Mouse (Mus musculus) CH12.LX (cell line): ENCODE results near the gene Aldob. TPM values are rescaled to one million over a fixed set of nuclear protein-coding genes. Genes with fewer than 3 reads are reported as not detected.

Experiments used
- DNase-seq: peaks from one replicate; pipeline ENCODE4 v3.0.0-alpha.2; 2013; ENCODE audit errors: extremely low read depth
- H3K27ac ChIP-seq: 2 replicates; pipeline ENCODE4 v1.5.1; 2012; ENCODE audit warnings: low read depth, mild to moderate bottlenecking, control low read depth, moderate library complexity; ENCODE audit not compliant: insufficient read depth
- H3K27me3 ChIP-seq: replicated peaks from 2 replicates; pipeline ENCODE3; 2012; ENCODE audit warnings: inconsistent platforms
- H3K36me3 ChIP-seq, 2 experiments: replicated peaks in 1 of 2; 2 replicates each; pipeline versions ENCODE3 to v1.6.1; 2012; ENCODE audit warnings: inconsistent platforms in 1 of 2, low read length in 1 of 2, mild to moderate bottlenecking in 1 of 2, mixed read lengths in 1 of 2, moderate library complexity in 1 of 2; ENCODE audit not compliant: control insufficient read depth in 1 of 2, insufficient read depth in 1 of 2
- H3K4me1 ChIP-seq, 2 experiments: 2 replicates each; pipeline ENCODE4 v1.6.1; 2012; ENCODE audit warnings: inconsistent platforms in 1 of 2, moderate library complexity in 1 of 2; ENCODE audit not compliant: insufficient read depth in 2 of 2, control insufficient read depth in 1 of 2
- H3K4me2 ChIP-seq: 2 replicates; pipeline ENCODE4 v1.6.1; 2012; ENCODE audit warnings: low read depth, mild to moderate bottlenecking, control low read depth; ENCODE audit not compliant: poor library complexity, insufficient read depth, severe bottlenecking
- H3K4me3 ChIP-seq, 3 experiments: fragments of 150-350 bp in 1 of 3; sonication (generic) in 1 of 3; replicated peaks in 1 of 3; 2 replicates each; pipeline versions ENCODE3 to v1.5.1; 2011 to 2012; ENCODE audit warnings: low read depth in 2 of 3, low read length in 2 of 3, mild to moderate bottlenecking in 2 of 3, moderate library complexity in 2 of 3, control low read depth in 1 of 3, improper control_type of control experiment in 1 of 3, inconsistent platforms in 1 of 3, mixed read lengths in 1 of 3; ENCODE audit not compliant: poor library complexity in 1 of 3
- H3K79me2 ChIP-seq: replicated peaks from 2 replicates; pipeline ENCODE4 v1.6.1; 2012; ENCODE audit warnings: mild to moderate bottlenecking, moderate library complexity; ENCODE audit not compliant: control insufficient read depth, poor library complexity, insufficient read depth, severe bottlenecking; ENCODE audit errors: extremely low read depth
- H3K9ac ChIP-seq: 2 replicates; pipeline ENCODE4 v1.6.1; 2012; ENCODE audit warnings: low read depth, mild to moderate bottlenecking, control low read depth, moderate library complexity; ENCODE audit not compliant: insufficient read depth
- H3K9me3 ChIP-seq: replicated peaks from 2 replicates; pipeline ENCODE3; 2012; ENCODE audit warnings: low read length, inconsistent platforms, mixed read lengths
- BHLHE40 ChIP-seq: IDR thresholded peaks from 2 replicates; pipeline ENCODE4 v1.6.1; 2011; ENCODE audit warnings: mild to moderate bottlenecking, low read depth, low read length, improper control_type of control experiment
- CHD1 ChIP-seq: IDR thresholded peaks from 2 replicates; pipeline ENCODE4 v1.6.1; 2012; ENCODE audit warnings: low read depth, low read length, improper control_type of control experiment, inconsistent platforms
- CHD2 ChIP-seq: IDR thresholded peaks from 2 replicates; pipeline ENCODE4 v1.6.1; 2011; ENCODE audit warnings: low read length, improper control_type of control experiment
- E2F4 ChIP-seq: IDR thresholded peaks from 2 replicates; pipeline ENCODE4 v1.6.1; 2011; ENCODE audit warnings: low read depth, low read length, improper control_type of control experiment; ENCODE audit not compliant: insufficient replicate concordance
- ELF1 ChIP-seq: IDR thresholded peaks from 2 replicates; pipeline ENCODE4 v1.6.1; 2014; ENCODE audit warnings: low read depth, mild to moderate bottlenecking, inconsistent platforms, low read length, improper control_type of control experiment
- EP300 ChIP-seq: IDR thresholded peaks from 2 replicates; pipeline ENCODE4 v1.6.1; 2011; ENCODE audit warnings: low read length, improper control_type of control experiment
- ETS1 ChIP-seq: conservative IDR thresholded peaks from 2 replicates; pipeline ENCODE4 v1.6.1; 2012; ENCODE audit warnings: low read depth, mild to moderate bottlenecking, inconsistent platforms, low read length, improper control_type of control experiment, moderate library complexity
- GABPA ChIP-seq: IDR thresholded peaks from 2 replicates; pipeline ENCODE4 v1.6.1; 2012; ENCODE audit warnings: low read depth, low read length, improper control_type of control experiment, inconsistent platforms; ENCODE audit not compliant: insufficient replicate concordance
- HCFC1 ChIP-seq: IDR thresholded peaks from 2 replicates; pipeline ENCODE4 v1.6.1; 2012; ENCODE audit warnings: low read depth, mild to moderate bottlenecking, inconsistent platforms, low read length, improper control_type of control experiment
- KAT2A ChIP-seq: IDR thresholded peaks from 2 replicates; pipeline ENCODE4 v1.6.1; 2012; ENCODE audit warnings: low read length, improper control_type of control experiment, inconsistent platforms; ENCODE audit not compliant: insufficient replicate concordance
- MAZ ChIP-seq: IDR thresholded peaks from 2 replicates; pipeline ENCODE4 v1.6.1; 2012; ENCODE audit warnings: low read depth, mild to moderate bottlenecking, inconsistent platforms, low read length, improper control_type of control experiment, moderate library complexity
- NELFE ChIP-seq: IDR thresholded peaks from 2 replicates; pipeline ENCODE4 v1.6.1; 2011; ENCODE audit warnings: low read depth, low read length, improper control_type of control experiment
- NRF1 ChIP-seq: IDR thresholded peaks from 2 replicates; pipeline ENCODE4 v1.6.1; 2014; ENCODE audit warnings: low read depth, mild to moderate bottlenecking, inconsistent platforms, low read length, improper control_type of control experiment, moderate library complexity
- POLR2AphosphoS2 ChIP-seq: IDR thresholded peaks from 2 replicates; pipeline ENCODE4 v1.6.1; 2011; ENCODE audit warnings: low read depth, low read length, improper control_type of control experiment
- RAD21 ChIP-seq: IDR thresholded peaks from 2 replicates; pipeline ENCODE4 v1.6.1; 2011; ENCODE audit warnings: low read depth, mild to moderate bottlenecking, low read length, improper control_type of control experiment, moderate library complexity
- SIN3A ChIP-seq: IDR thresholded peaks from 2 replicates; pipeline ENCODE4 v1.6.1; 2012; ENCODE audit warnings: low read length, improper control_type of control experiment, inconsistent platforms
- SMC3 ChIP-seq: IDR thresholded peaks from 2 replicates; pipeline ENCODE4 v1.6.1; 2011; ENCODE audit warnings: low read depth, low read length, improper control_type of control experiment
- TBP ChIP-seq: conservative IDR thresholded peaks from 2 replicates; pipeline ENCODE4 v1.6.1; 2011; ENCODE audit warnings: low read depth, low read length, improper control_type of control experiment
- UBTF ChIP-seq: IDR thresholded peaks from 2 replicates; pipeline ENCODE4 v1.6.1; 2012; ENCODE audit warnings: low read depth, mild to moderate bottlenecking, inconsistent platforms, low read length, improper control_type of control experiment, moderate library complexity
- USF1 ChIP-seq: IDR thresholded peaks from 2 replicates; pipeline ENCODE4 v1.6.1; 2014; ENCODE audit warnings: low read depth, mild to moderate bottlenecking, inconsistent platforms, low read length, improper control_type of control experiment
- USF2 ChIP-seq: conservative IDR thresholded peaks from 2 replicates; pipeline ENCODE4 v1.6.1; 2011; ENCODE audit warnings: low read depth, low read length, improper control_type of control experiment
- ZC3H11A ChIP-seq: IDR thresholded peaks from 2 replicates; pipeline ENCODE4 v1.6.1; 2012; ENCODE audit warnings: low read depth, mild to moderate bottlenecking, inconsistent platforms, low read length, improper control_type of control experiment
- ZKSCAN1 ChIP-seq: IDR thresholded peaks from 2 replicates; pipeline ENCODE4 v1.6.1; 2012; ENCODE audit warnings: low read depth, inconsistent platforms, low read length, improper control_type of control experiment, borderline replicate concordance
- dilution Hi-C: fragments of 300-500 bp; cut with MboI; formaldehyde crosslinking; loops from 2 replicates; pipeline ENCODE4 v1.14.3; 2020; ENCODE audit warnings: low sequenced_read_pairs; ENCODE audit not compliant: extremely low pct_unique_long_range_greater_than_20kb, extremely low pct_ligation_motif_present
- in situ Hi-C: fragments of 300-500 bp; cut with MboI; formaldehyde crosslinking; loops from 3 replicates; pipeline ENCODE4 v1.14.3; 2019; ENCODE audit warnings: low sequenced_read_pairs, low pct_ligation_motif_present, low pct_unique_long_range_greater_than_20kb, mixed read lengths
- polyA plus RNA-seq: library from polyadenylated mRNA; unstranded; fragments of >175 nt; gene quantifications from 2 replicates; pipeline ENCODE4 v1.2.1, GENCODE M21; 2012; ENCODE audit warnings: low read depth; ENCODE audit not compliant: insufficient read length
- total RNA-seq, 2 experiments: library from RNA; depleted of rRNA; stranded (reverse); fragments of 300-350 nt in 1 of 2; fragments of >200 nt in 1 of 2; gene quantifications; 2 replicates each; pipeline ENCODE4 v1.2.3; 2012 to 2014

Aldob gene
- total and polyA plus RNA-seq, 3 experiments, result not detected

GRCm38 (mm10) chr4:49553380-49553779, 4.0 kb upstream of the Aldob start:
- Histone ChIP-seq H3K4me2 (no peak overlapping the region), H3K27ac (no peak overlapping the region), H3K9me3 (no peaks in the 10 kb centered on the region)
- TF ChIP-seq HCFC1 (no peak), CHD2 (no peak), ZC3H11A (no peak), SMC3 (no peak), NELFE (no peak), ETS1 (no peak), NRF1 (no peak), USF1 (no peak), CHD1 (no peak), ZKSCAN1 (no peak), ELF1 (no peak), KAT2A (no peak), EP300 (no peak), POLR2AphosphoS2 (no peak), E2F4 (no peak)
- TF ChIP-seq, all 38 proteins: peak for 0
- dilution Hi-C loops, result no loop called here
- in situ Hi-C loops, result no loop called here
- Histone ChIP-seq H3K9ac (no peak overlapping the region), H3K4me1 (no peaks in the 10 kb centered on the region), H3K36me3 (no peaks in the 10 kb centered on the region), H3K4me3 (no peak overlapping the region), H3K27me3 (no peaks in the 10 kb centered on the region), H3K79me2 (no peaks in the 10 kb centered on the region)
- DNase-seq, result no peak

- DNase-seq, result no peak
- no peaks in the 10 kb centered on the region for H3K4me1 ChIP-seq
- no peak overlapping the region for H3K27ac ChIP-seq
- no peaks in the 10 kb centered on the region for H3K79me2 ChIP-seq
- H3K9me3 ChIP-seq, result no peaks in the 10 kb centered on the region
- TF ChIP-seq USF2 (no peak), KAT2A (no peak), GABPA (no peak), MAZ (no peak), CHD1 (no peak), ELF1 (no peak), NELFE (no peak), TBP (no peak), BHLHE40 (no peak), UBTF (no peak), SIN3A (no peak), ZC3H11A (no peak), SMC3 (no peak), RAD21 (no peak), POLR2AphosphoS2 (no peak)
- no peak overlapping the region for H3K4me3 ChIP-seq
- H3K9ac ChIP-seq, result no peak overlapping the region
- H3K36me3 ChIP-seq, result no peaks in the 10 kb centered on the region
- dilution Hi-C loops (no loop called here), in situ Hi-C loops (no loop called here)
- no peaks in the 10 kb centered on the region for H3K27me3 ChIP-seq
- H3K4me2 ChIP-seq, result no peak overlapping the region
Measured at GRCm38 (mm10) chr4:49547544-49548219, 1.7 kb downstream of the Aldob start.
